Mouse (Mus musculus) hematopoietic multipotent progenitor cell, adult 10-12 weeks (in vitro differentiated cells): ENCODE results near the gene Sox30. TPM values are rescaled to one million over a fixed set of nuclear protein-coding genes. Genes with fewer than 3 reads are reported as not detected.

Experiments
- polyA plus RNA-seq: library from polyadenylated mRNA; stranded (reverse); fragments of >175 nt; gene quantifications from 2 replicates; pipeline ENCODE4 v1.2.3, GENCODE M21; 2012; ENCODE audit warnings: low replicate concordance

Sox30 gene
- not detected in 2 replicates for polyA plus RNA-seq

GRCm38 (mm10) chr11:45979946-45980892, at the start of gene Sox30:
Gene Sox30 (plus strand): TSS chr11:45980310.

DNA sequence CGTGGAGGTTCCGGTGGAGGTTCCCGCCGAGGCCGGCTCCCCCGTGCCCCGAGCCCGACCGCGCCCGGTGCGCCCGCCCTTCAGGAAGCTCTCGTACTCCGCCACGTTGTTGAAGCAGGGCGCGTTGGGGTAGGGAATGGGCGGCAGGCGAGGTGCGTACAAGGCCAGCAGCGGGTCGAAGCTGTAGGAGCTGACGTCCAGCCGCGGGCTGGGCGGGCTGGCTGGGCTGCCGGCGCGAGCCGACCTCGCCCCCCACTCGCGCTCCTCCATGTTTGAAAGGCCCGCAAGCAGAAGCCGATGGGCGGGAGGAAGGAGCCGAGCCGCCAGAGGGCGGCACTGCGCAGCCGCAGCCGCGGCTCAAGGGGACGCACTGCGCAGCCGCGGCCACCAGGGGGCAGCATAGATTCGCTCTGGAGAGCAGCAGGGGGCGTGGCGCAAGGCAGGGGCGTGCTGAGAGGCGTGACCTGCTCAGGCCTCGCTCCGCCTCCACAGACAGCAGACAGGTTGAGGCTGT, 35.4 kb upstream of the Sox30 start, which contains the start of gene Lsm11:
Lsm11 (minus strand) TSS at position 293 of the 514 bp plus-strand sequence.

DNA sequence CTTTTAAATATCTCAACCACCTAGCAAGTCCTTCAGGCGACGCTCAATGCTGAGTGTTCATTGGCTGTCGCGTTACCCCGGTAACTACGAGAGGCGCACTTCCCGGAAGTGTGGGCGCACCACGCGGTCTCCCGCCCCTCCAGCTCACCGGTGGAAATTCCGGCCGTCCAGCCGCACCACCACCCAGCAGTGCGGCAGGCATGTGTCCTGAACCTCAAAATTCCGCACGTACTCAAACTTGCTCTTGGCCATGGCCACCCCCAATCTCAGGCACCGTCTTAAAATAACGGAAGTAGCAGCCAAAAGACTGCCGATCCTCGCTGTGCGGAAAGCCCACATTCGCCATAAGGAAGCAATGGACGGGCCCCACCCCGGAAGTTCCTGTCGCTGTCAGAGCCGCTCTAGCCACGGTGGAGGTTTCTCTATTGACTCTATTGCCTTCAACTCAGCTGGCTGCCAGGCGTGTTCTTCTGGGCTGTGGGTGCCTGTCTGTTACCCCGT, 24.9 kb upstream of the Sox30 start, which contains the start of gene Thg1l:
Thg1l (minus strand) TSS at position 368 of the 501 bp plus-strand sequence.

DNA sequence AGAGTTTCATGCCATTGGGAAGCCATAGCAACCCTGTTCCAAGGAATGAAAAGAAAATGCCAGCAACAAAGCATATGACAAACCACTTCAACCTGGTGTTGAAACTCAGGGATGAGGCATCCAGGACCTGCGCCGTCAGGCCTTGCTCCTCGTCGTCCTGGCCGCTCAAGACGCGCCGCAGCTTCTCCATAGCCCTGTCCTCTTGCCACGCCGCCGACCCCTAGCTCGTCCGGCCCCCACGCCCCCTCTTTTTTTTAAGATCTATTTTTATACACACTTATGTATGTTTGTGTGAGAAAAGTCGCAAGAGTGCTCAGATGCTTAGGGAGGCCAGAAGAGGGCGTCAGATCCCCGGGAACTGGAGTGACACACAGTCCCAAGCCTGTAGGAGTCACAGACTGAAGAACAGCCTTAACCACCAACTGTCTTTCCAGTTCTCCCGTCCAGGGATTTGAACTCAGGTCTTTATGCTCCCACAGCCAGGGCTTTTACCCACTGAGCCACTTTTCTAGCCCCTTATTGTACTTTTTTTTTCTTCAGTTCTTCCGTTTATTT, 72.1 kb downstream of the Sox30 start, which contains the start of gene Gm12166:
Gm12166 (minus strand) TSS at position 217 of the 555 bp plus-strand sequence.

DNA sequence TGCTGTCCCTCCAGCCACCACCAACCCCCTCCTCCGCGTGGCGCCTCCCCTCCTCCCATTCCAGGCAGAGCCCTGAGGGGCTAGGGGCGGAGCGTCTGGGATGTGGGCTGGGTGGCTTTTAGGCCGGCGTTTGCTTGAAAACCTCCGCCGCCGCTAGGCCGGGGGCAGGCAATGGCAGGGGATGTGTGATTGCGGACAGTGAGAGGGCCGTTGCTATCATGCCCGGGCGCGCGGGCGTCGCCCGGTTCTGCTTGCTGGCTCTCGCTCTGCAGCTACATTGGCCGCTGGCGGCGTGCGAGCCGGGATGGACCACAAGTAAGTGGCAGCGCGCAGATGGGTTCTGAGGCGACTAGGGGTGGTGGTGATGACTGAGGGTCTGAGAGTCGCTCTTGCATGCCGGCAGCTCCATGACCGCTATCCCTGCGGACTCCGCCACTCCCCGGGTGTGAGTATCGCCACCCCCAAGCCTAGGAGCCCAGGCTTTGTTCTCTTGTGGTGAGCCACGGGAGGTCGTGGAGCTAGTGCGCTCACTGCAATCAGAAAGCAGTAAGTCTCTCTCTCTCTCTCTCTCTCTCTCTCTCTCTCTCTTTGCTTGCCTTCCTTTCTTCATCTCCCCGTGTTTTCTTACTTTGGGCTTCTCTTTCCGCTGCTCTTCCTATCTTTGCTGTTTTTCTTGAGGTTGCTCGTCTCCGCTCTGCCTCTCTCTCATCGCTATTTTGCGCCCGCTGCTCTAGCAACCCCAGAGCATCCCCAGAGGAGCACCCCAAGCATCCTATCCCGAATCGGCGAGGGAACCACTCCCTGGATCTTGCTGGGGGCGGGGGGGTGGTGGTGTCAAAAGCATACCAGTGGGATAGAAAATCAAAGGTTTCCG, 76.0 kb downstream of the Sox30 start, which contains the start of gene Adam19:
Adam19 (plus strand) TSS at position 97 of the 874 bp plus-strand sequence.

Other genes with a start within 250 kb of the Sox30 start
- 36.4 and 37.0 TPM in 2 replicates for gene Clint1, start 128.3 kb upstream of the Sox30 start, polyA plus RNA-seq
- 12.6 and 44.0 TPM in 2 replicates for gene Lsm11, start 35.4 kb upstream of the Sox30 start, polyA plus RNA-seq
- 2.1 and 3.9 TPM in 2 replicates for gene Thg1l, start 24.8 kb upstream of the Sox30 start, polyA plus RNA-seq
- gene Gm12166, start 72.0 kb downstream of the Sox30 start, polyA plus RNA-seq: 0.69 and 2.5 TPM in 2 replicates
- gene Adam19, start 75.7 kb downstream of the Sox30 start, polyA plus RNA-seq: 75.0 and 376 TPM in 2 replicates
- 0.07 TPM in 1 of 2 replicates, not detected in the other for gene Nipal4, start 186.2 kb downstream of the Sox30 start, polyA plus RNA-seq